Mouse (Mus musculus) heart, adult 9 months (tissue): ENCODE results near the gene Spata25.

Experiments used
- DNase-seq, 2 experiments: peaks; one replicate each; pipeline ENCODE4 v3.0.0; 2022; ENCODE audit warnings: low spot score in 2 of 2

Spata25 gene

DNA sequence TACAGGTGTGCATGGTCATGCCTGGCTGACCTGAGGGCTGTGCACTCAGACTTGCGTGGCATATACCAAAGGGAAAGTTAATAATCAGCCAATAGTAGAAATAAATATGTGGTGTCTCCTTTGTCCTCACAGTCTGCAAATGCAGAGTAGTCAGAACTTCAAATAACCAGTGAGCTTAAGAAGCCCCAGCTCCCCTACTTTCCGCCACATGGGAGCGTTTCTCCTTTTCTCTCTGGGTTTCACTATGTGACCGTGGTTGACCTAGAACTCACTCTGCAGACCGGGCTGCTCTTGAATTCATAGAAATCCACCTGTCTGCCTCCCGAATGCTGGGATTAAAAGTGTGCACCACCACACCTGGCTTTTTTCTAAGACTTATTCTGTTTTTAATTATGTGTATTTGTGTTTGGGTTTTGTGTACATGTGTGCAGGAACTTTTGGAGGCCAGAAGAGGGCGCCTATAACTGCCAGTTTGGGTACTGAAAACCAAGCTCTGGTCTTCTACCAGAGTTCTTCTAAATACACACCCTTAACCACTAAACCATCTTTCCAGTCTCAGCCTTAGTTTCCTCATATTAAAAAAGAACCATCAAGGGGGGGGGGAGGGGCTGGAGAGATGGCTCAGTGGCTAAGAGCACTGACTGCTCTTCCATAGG, 44.3 kb downstream of the Spata25 start:
- no peak for DNase-seq

DNA sequence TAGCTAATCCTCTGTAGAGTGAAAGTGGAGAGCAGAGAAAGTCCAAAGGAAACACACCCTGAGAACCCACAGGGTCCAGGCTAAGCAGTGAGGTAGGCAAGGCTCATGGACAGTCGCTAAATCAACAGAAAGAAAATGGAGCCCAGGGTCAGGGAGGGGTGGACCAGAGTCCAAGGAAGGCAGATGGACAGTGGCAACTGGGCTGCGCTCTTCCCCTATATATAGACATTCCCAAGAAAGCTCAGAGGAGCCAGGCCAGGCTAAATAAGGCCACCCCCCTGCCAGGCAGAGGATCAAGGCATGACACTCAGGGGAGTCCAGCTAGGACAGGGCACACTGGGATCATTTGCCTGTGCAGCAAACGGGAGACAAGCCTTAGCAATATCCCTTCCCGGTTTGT, 46.5 kb downstream of the Spata25 start:
- DNase-seq, result no peak

DNA sequence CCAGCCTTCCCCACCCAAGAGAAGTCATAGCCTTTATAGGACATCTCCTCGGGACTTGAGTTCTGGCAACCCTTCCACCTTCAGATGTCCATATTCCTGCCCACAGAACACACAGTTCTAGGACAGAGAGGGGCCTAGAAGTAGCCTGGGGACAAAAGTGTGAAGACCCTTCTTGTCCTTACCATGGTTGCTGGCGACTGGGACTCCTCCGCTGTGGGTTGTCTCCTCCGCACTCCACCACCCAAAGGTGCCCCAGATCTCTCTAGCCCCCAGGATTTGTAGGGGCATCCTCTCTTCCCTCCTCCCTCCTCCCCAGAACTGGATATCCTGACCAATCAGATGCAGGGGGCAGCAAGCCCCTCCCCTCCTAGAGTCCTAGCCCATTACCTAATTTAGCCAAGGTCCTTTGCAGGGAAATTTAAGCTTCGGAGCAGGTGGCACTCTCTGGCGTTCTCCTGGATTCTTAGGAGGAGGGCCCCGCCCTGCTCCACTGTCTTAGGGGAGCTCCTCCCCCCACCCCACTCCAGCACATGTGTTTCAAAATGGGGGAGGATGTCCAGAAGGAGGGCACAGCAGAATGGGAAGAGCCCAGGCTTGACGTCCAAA, 48.8 kb downstream of the Spata25 start, which contains the start of gene Tnnc2:
Gene Tnnc2 (minus strand): TSS at position 487 of the 606 bp plus-strand sequence.
- DNase-seq, result no peak

DNA sequence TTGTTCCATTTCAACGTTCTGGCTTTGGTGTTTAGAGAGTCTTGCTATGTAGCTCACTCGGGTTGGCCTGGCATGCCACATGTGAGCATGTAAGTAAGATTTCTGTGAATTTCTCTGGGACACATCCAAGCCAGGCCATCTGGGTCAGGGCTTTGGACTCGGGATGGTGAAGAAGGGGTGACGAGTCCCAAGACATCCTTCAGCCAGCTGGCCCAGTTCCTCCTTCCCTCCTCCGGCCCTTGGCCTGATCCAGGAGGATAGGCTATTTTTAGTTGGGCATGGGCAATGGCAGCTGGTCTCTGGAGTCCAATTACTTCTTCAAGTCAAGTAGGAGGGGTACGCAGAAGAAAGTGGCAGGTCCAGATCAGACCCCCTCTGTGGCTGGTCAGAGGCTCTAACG, 49.5 kb downstream of the Spata25 start:
- no peak for DNase-seq

DNA sequence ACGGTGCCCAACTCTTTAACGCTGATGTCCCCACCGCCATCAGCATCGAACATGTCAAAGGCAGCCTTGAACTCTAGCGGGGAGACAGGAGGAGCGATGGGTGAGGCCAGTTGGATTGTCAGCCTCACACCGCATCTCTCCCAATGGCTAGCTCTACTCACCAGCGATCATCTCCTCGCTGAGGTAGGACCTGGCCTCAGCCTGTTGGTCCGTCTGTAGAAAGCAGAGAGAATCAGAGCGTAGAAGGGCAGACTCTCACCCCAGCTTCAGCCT, 50.4 kb downstream of the Spata25 start:
- no peak for DNase-seq

DNA sequence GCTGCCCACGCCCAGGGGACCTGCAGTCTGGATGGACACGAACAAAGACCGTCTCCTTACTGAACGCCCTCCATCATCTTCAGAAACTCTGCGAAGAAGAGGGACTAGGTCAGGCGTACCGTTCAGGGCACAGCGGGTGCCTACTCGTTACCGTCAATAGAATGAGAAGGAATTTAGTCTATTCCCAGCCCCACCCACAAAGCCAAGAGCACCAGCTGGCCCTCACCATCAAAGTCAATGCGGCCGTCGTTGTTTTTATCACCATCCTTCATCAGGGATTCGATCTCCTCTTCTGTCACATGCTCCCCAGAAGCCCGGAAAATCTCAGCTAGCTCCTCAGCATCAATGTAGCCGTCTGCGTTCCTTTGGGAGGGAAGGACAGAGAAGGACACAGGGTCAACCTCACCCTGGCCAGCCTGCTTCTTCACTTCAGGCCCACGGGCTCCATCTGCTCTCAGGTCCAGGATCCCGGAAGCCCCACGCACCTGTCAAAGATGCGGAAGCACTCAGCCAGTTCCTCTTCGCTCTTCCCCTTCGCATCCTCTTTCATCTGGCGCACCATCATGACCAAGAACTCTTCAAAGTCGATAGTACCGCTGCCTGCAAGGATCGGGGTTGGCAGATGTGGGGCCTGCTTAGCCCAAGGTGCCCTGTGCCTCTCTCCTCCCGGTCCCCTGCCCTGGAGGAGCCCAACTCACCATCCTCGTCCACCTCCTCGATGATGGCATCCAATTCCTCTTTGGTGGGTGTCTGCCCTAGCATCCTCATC, 50.9 kb downstream of the Spata25 start:
- no peak for DNase-seq

DNA sequence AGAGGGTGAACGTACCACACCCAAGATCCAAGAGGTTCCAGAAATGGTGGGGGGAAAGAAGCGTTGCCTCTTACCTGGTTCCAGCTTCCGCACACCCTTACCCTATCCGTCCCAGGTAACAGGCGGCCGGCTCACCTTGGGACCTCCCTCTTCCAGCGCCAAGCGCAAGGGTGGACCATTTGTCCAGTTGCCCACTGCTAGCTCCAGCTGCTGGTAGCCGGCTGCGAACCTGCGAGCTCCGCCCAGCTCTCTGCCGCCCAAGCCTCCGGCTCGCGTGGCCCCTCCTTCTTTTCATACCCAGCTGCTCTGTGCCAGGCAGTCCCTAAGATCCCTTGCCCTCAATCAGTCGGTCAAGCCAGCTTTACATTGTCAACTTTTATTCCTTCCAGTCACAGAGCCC, 51.5 kb downstream of the Spata25 start:
- DNase-seq, result no peak
